Mouse (Mus musculus): Measurements from ENCODE around the gene Uts2r. TPM values are rescaled to one million over a fixed set of nuclear protein-coding genes. Genes with fewer than 3 reads are reported as not detected.

Gene Uts2r
- polyA plus RNA-seq, 1 experiment from 2014 or later, result 0.22 TPM

DNA sequence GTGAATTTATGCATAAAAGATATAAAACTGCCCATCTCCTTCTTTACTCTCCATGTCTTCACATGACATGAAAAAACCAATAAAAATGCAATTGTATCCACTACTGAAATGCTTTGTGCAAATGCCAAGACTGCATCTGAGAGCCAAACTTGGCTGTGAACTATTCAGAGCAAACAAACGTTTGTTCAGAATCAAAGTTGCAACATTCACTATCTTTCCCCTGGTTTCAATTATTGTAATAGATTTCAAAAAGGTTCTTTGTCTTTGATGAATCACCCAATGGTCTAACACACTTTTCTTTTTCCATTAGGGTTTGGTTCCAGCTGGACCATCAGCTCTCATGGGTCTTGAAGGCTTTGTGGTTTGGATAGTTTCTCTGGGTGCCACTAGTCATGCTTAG, 30.5 kb upstream of the Uts2r start:
- H3K27me3 ChIP-seq, result no peaks in the 10 kb centered on the region
- no peak overlapping the region for H3K9ac ChIP-seq (replicated peaks)
- H3K36me3 ChIP-seq, result no peaks in the 10 kb centered on the region
- H3K4me1 ChIP-seq (replicated peaks), result no peaks in the 10 kb centered on the region
- WGBS, result 83% methylated on average over 1 of the region's 1 CpGs
- no peak overlapping the region for H3K27ac ChIP-seq
- no peak for ATAC-seq
- no peak overlapping the region for H3K4me3 ChIP-seq (replicated peaks)
- H3K9me3 ChIP-seq, result no peaks in the 10 kb centered on the region
- no peak overlapping the region for H3K4me2 ChIP-seq (replicated peaks)

DNA sequence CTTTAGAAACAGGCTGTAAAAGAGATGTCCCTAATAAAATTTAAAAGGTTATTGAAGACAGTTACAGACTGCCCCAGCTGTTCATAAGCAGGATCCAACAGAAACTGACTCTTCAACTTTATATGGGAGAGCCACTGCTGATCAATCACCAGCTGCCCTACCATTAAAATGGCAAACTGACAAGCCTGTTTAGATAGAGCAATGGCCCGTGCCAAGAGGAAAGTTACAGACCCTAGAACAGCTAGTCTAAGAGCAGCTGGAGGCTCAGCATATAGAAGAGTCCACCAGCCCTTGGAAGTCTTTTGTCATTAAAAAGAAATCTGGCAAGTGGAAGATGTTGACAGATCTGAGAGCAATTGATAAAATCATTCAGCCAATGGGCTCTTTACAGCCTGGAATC, 25.5 kb upstream of the Uts2r start:
- ATAC-seq, result no peak

DNA sequence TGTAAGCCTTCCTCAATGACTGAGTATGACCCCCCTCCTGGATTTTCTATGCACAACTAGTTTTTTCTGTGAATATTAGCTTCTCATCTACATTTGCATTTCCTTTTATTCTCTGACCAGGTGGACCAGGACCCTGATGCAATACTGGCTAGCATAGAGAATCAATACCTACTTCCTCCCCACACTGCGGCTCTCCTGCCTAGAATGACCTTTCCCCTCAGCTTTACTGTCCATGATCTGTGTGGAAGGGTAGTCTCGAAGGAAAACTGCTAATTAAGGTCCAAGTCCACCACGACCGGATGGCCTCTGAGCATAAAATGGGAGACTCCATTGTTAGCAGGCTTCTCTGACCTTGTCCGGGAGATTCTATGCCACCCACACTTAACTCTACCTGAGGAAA, 22.4 kb upstream of the Uts2r start:
- no peaks in the 10 kb centered on the region for H3K27me3 ChIP-seq
- H3K27ac ChIP-seq, result no peak overlapping the region
- H3K4me1 ChIP-seq (replicated peaks), result no peaks in the 10 kb centered on the region
- no peaks in the 10 kb centered on the region for H3K36me3 ChIP-seq
- H3K9me3 ChIP-seq, result no peaks in the 10 kb centered on the region
- H3K9ac ChIP-seq (replicated peaks), result no peak overlapping the region
- no peak overlapping the region for H3K4me2 ChIP-seq (replicated peaks)
- ATAC-seq, result no peak
- H3K4me3 ChIP-seq (replicated peaks), result no peak overlapping the region
- WGBS, result 85% methylated on average over 5 of the region's 5 CpGs

More for the DNA sequence above, 25.5 kb upstream of the Uts2r start:
- no peak overlapping the region for H3K27ac ChIP-seq
- no peak overlapping the region for H3K4me2 ChIP-seq (replicated peaks)
- H3K36me3 ChIP-seq, result no peaks in the 10 kb centered on the region
- no peaks in the 10 kb centered on the region for H3K4me1 ChIP-seq (replicated peaks)
- H3K4me3 ChIP-seq (replicated peaks), result no peak overlapping the region
- H3K9me3 ChIP-seq, result no peaks in the 10 kb centered on the region
- WGBS, result 83% methylated on average over 1 of the region's 1 CpGs
- no peaks in the 10 kb centered on the region for H3K27me3 ChIP-seq
- H3K9ac ChIP-seq (replicated peaks), result no peak overlapping the region

DNA sequence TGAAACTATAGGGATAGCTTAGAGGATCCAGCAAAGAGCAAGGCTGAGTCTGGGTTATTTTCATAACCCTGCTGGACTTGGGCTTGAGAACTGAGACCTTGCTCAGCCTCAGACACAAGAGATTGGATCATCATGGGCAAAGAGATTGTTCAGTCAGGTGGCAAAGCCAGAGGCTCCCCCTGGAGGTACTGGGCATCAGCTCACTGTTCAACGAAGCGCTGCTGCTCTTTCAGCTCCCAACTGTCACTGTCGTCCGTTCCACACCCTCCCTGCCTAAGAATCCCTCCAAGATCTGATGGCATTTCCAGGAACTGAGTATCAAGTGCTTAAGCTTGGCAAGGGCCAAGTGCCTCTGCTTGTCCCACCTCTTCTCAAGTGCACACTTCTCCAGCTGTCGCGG, 21.3 kb upstream of the Uts2r start:
- H3K27ac ChIP-seq, result no peak overlapping the region
- no peaks in the 10 kb centered on the region for H3K36me3 ChIP-seq
- H3K9ac ChIP-seq (replicated peaks), result no peak overlapping the region
- no peak overlapping the region for H3K4me3 ChIP-seq (replicated peaks)
- no peaks in the 10 kb centered on the region for H3K27me3 ChIP-seq
- ATAC-seq, result no peak
- no peak overlapping the region for H3K4me2 ChIP-seq (replicated peaks)
- WGBS, result 44% methylated on average over 6 of the region's 6 CpGs
- no peaks in the 10 kb centered on the region for H3K4me1 ChIP-seq (replicated peaks)
- H3K9me3 ChIP-seq, result no peaks in the 10 kb centered on the region

DNA sequence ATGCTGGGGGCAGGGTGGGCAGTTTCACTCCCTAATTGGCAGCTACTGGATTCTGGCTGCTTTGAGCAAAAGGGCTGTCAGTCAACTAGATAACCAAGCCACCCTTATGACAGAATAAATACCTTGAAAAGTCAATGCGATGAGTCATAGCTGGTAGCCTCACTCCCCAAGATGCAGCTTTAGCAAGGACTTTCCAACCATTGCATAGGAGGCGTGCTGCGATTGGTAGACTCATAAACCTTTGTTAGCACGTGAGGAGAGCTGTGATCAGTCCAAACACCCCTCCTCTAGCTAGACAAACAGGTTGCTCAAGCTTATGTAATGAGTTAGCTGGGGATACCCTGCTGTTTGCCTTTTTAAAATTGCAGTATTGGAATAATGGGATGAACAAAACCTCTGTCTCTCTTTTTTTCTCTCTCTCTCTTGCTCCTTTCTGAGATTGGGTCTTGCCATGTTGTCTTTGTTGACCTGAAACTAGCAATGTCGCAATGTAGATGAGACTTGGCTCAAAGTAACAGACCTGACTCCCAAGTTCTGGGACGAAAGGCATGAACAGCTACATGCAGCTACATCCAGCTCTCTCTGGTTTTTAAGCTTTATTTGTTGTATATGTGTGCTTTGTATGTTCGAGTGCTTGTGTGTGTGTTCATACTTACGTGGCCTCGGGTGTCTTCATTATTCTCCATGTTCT, 16.6 kb upstream of the Uts2r start:
- WGBS, result 80% methylated on average over 9 of the region's 9 CpGs
- ATAC-seq, result no peak

DNA sequence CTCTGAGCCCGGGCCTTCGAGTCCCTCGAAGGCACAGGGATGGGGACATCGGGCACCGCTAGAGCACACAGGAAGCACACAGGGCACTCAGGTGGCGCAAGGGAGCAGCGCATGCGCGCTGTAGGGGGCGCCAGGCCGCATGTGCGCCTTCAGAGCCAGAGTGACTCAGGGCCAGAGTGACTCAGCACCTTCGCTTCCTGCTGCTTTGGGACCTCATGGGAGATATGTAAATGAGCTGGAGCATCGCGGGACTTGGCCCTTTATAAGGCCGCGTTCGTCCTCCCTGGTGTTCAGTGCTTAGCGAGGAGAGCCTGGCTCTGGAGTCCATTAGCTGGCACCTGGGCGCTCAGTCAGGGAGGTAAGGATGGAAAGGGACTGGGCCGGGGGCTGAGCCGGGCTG, 14.2 kb upstream of the Uts2r start, which contains the start of gene Tex19.1:
Gene Tex19.1 (plus strand): TSS at position 279 of the 400 bp plus-strand sequence.
- H3K4me2 ChIP-seq (replicated peaks), result no peak within 1 kb of the TSS
- H3K9me3 ChIP-seq, result no peaks in the 10 kb centered on the region
- H3K9ac ChIP-seq (replicated peaks), result no peak within 1 kb of the TSS
- H3K27ac ChIP-seq, result no peak within 1 kb of the TSS
- no peak within 1 kb of the TSS for H3K4me3 ChIP-seq (replicated peaks)
- WGBS, result 90% methylated on average over 22 of the region's 22 CpGs
- H3K4me1 ChIP-seq (replicated peaks), result no peaks in the 10 kb centered on the region
- H3K36me3 ChIP-seq, result no peaks in the 10 kb centered on the region
- ATAC-seq, result no peak
- no peaks in the 10 kb centered on the region for H3K27me3 ChIP-seq

More for the DNA sequence above, 16.6 kb upstream of the Uts2r start:
- H3K4me3 ChIP-seq (replicated peaks), result no peak overlapping the region
- H3K9me3 ChIP-seq, result no peaks in the 10 kb centered on the region
- no peak overlapping the region for H3K27ac ChIP-seq
- H3K36me3 ChIP-seq, result no peaks in the 10 kb centered on the region
- no peak overlapping the region for H3K4me2 ChIP-seq (replicated peaks)
- no peak overlapping the region for H3K9ac ChIP-seq (replicated peaks)
- H3K27me3 ChIP-seq, result no peaks in the 10 kb centered on the region
- H3K4me1 ChIP-seq (replicated peaks), result no peaks in the 10 kb centered on the region

DNA sequence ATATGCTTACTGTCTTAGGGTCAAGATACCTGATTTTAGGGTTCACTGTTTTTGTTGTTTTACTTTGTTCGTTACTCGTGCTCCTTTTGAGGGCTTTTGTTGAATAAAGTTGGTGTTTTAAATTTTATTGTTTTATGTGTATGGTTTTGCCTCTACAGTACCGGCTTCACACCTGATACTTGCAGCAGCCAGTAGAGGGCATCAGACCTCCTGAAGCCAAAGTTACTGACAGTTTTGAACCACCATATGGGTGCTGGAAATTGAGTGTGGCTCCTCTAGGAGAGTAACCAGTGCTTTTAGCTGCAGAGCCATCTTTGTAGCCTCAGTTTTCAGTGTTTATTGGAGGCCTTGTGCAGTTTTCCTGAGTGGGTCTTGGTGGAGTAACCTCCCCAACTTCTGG, 11.9 kb upstream of the Uts2r start:
- H3K9ac ChIP-seq (replicated peaks), result no peak overlapping the region
- no peak overlapping the region for H3K4me3 ChIP-seq (replicated peaks)
- no peaks in the 10 kb centered on the region for H3K9me3 ChIP-seq
- no peak overlapping the region for H3K4me2 ChIP-seq (replicated peaks)
- H3K36me3 ChIP-seq, result no peaks in the 10 kb centered on the region
- 80% methylated on average over 3 of the region's 3 CpGs for WGBS
- no peaks in the 10 kb centered on the region for H3K27me3 ChIP-seq
- H3K4me1 ChIP-seq (replicated peaks), result no peaks in the 10 kb centered on the region
- no peak overlapping the region for H3K27ac ChIP-seq
- ATAC-seq, result no peak

DNA sequence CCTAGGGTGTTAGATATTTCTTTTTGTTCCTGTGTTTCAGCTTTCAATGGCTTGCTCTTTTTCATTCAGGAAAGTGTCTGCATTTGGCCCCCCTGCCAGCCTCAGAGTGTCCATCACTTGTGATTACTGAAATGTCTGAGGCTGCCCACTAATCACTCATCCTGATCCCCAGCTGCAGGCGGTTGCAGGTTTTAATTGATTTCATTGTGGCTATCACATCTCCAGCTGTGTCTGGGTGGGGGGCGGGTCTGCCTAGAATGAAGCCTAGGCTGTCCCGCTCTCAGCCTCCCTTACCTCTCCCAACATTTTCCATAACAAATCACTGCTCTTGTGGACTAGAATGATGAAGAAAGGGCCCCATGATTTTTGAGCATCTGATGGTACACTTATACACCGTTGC, 5.9 kb upstream of the Uts2r start:
- ATAC-seq, result no peak
- 12% methylated on average over 4 of the region's 4 CpGs for WGBS
- H3K9ac ChIP-seq (replicated peaks), result no peak overlapping the region
- H3K9me3 ChIP-seq, result no peaks in the 10 kb centered on the region
- no peaks in the 10 kb centered on the region for H3K36me3 ChIP-seq
- H3K4me3 ChIP-seq (replicated peaks), result no peak overlapping the region
- no peak overlapping the region for H3K27ac ChIP-seq
- H3K4me2 ChIP-seq (replicated peaks), result no peak overlapping the region
- peaks cover 20% of the 10 kb centered on the region for H3K4me1 ChIP-seq (replicated peaks)
- H3K27me3 ChIP-seq, result peaks cover 35% of the 10 kb centered on the region

DNA sequence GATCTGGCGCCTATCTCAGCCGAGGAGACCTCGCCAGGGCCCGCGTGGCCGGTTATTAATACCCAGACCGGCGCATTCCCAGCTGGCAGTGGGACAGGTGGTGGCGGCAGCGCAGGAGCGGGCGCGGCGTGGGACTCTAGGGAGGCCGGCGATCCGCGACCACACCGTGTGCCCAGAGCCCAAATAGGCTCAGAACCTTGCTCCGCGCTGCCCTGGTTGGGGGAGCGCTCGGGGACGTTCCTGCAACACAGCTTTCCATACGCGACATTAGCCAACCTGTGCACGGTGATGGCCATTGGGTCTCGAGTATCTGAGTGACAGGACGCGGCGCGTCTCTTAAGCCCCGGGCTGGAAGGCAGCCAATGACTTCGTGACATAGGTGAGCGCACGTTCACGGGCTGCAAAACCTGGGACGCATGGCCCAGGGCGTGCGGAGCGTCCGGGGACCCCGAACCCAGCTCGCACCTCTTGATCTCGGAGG, 3.6 kb upstream of the Uts2r start:
- Histone ChIP-seq H3K4me3 (replicated peaks) (peak overlapping the region; percentile 46), H3K27ac (no peak overlapping the region), H3K9me3 (no peaks in the 10 kb centered on the region), H3K36me3 (no peaks in the 10 kb centered on the region), H3K27me3 (peaks cover 35% of the 10 kb centered on the region), H3K4me2 (replicated peaks) (peak overlapping the region; percentile 76), H3K9ac (replicated peaks) (peak overlapping the region; percentile 53), H3K4me1 (replicated peaks) (peaks cover 20% of the 10 kb centered on the region)
- WGBS, result under 1% methylated on average over 45 of the region's 45 CpGs
- peak; percentile 34 for ATAC-seq

DNA sequence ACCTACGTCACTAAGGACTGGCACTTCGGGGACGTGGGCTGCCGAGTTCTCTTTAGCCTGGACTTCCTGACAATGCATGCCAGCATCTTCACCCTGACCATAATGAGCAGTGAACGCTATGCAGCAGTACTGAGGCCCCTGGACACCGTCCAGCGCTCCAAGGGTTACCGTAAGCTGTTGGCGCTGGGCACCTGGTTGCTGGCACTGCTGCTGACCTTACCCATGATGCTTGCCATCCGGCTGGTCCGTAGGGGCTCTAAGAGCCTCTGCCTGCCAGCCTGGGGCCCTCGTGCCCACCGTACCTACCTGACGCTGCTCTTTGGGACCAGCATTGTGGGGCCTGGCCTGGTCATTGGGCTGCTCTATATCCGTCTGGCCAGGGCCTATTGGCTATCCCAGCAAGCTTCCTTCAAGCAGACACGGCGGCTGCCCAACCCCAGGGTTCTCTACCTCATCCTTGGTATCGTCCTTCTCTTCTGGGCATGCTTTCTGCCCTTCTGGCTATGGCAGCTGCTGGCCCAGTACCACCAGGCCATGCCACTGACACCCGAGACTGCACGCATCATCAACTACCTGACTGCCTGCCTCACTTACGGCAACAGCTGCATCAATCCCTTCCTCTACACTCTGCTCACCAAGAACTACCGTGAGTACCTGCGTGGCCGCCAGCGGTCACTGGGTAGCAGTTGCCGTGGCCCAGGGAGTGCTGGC, 720 bp downstream of the Uts2r start:
- Histone ChIP-seq H3K27ac (no peak overlapping the region), H3K9me3 (no peaks in the 10 kb centered on the region), H3K4me3 (replicated peaks) (no peak overlapping the region), H3K4me1 (replicated peaks) (peaks cover 10% of the 10 kb centered on the region), H3K9ac (replicated peaks) (no peak overlapping the region), H3K27me3 (peaks cover 25% of the 10 kb centered on the region), H3K4me2 (replicated peaks) (no peak overlapping the region), H3K36me3 (no peaks in the 10 kb centered on the region)
- no peak for ATAC-seq
- WGBS, result 93% methylated on average over 26 of the region's 26 CpGs

DNA sequence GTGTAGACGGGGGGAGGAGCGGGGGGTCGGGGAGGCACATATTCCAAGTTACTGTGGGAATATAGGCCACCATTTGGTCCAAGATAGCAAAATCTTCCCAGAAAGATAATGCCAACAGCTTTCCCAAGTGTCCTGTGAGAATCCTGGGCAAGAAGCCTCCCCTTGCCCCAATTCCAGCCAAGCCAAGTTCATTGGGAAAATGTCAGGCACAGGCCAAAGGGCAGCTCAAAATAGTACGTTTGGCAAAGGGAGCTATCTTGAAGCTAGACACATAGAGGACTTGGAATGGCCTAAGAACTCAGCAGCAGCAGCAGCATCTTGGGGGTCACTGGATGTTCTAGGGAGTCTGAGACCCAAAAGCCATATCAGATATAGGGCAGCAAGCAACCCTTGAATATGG, 3.7 kb downstream of the Uts2r start:
- H3K9ac ChIP-seq (replicated peaks), result no peak overlapping the region
- H3K4me3 ChIP-seq (replicated peaks), result no peak overlapping the region
- ATAC-seq, result no peak
- H3K4me2 ChIP-seq (replicated peaks), result no peak overlapping the region
- H3K27ac ChIP-seq, result no peak overlapping the region
- no peaks in the 10 kb centered on the region for H3K27me3 ChIP-seq
- 89% methylated on average over 4 of the region's 4 CpGs for WGBS
- H3K36me3 ChIP-seq, result no peaks in the 10 kb centered on the region
- no peaks in the 10 kb centered on the region for H3K9me3 ChIP-seq
- no peaks in the 10 kb centered on the region for H3K4me1 ChIP-seq (replicated peaks)

DNA sequence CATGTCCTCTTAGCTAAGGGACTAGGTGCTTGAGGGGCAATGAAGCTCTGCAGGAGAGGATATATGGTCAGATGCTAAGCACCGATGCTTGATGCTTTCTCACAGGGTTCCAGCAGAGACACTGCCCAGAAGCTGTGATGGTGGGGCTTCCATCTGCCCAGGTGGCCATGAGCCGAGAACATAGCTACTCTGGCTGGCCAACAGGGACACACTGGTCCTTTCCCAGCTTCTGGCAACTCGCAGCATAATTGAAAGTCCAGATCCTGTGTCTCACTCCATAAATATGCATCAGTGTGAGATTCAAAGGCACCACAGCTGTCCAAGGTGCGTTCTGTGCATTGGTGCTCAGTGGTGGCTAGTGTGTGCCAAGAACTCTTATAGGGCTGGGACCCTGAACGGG, 13.1 kb downstream of the Uts2r start:
- no peak overlapping the region for H3K27ac ChIP-seq
- H3K4me3 ChIP-seq (replicated peaks), result no peak overlapping the region
- ATAC-seq, result no peak
- no peak overlapping the region for H3K9ac ChIP-seq (replicated peaks)
- 74% methylated on average over 5 of the region's 5 CpGs for WGBS
- H3K4me2 ChIP-seq (replicated peaks), result no peak overlapping the region
- H3K27me3 ChIP-seq, result no peaks in the 10 kb centered on the region
- peaks cover 13% of the 10 kb centered on the region for H3K4me1 ChIP-seq (replicated peaks)
- no peaks in the 10 kb centered on the region for H3K36me3 ChIP-seq
- no peaks in the 10 kb centered on the region for H3K9me3 ChIP-seq
